ENCODE assay signal across 8 mouse cellular contexts in the genomic region with DNA sequence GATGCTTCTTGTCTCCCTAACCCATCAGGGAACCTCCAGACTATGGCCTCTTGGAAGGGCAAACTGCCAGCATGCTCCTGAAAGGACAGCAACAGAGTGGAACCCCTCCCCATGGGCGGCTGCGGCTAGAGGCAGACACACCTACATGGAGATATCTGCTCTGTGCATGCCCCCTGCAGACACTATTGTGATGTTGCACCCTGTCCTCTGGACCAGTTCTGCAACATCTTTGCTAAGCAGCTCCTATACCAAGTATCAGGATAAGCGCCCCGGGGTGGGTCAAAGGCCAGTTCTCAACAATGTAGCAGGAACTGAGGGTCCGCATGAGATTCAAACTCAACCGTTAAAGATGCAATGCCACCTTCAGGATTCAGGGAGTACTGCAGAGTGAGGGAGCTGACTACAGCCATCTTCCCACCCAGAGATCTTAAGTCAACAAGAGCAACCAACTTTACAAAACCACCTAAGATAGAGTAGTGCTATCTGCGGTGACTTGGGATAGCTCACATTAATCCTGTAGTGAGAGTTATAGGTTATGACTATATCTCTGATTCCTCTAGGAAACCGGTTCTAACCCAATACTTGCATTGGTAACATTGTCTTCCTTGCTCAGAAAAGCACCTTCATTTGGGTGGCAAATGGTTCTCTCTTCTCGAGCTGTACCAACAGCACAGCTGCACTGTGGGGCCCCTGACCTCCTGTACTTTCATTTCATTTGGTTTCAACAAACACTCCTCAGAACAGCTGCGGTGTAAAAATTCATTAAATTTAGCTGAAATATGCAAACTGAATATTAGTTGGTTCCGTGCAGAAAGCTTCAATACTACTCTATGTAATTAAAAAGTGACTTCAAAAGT. TPM values are rescaled to one million over a fixed set of nuclear protein-coding genes. Genes with fewer than 3 reads are reported as not detected.
DNase-seq lines count a peak whose midpoint lies in the region; ATAC-seq and TF ChIP-seq lines count a peak whose summit lies in the region.

No protein-coding gene starts in this region.

- peak overlapping the region; percentile 30 for H3K4me2 ChIP-seq in intestine, embryonic 14.5 days (ENCODE audit: low read length)
- peak overlapping the region; percentile 63 for H3K4me2 ChIP-seq in liver, embryonic 11.5 days

- peak; percentile 79 for ATAC-seq in intestine, embryonic 14.5 days (replicated peaks; ENCODE audit: low FRiP score, low TSS enrichment, low read depth)
- peak; percentile 79 for ATAC-seq in liver, embryonic 11.5 days (replicated peaks; ENCODE audit: low FRiP score)

- peak; percentile 28 for DNase-seq in right cerebral cortex, postnatal 14 days
- DNase-seq in right cerebral cortex, adult 18-20 months, result no peak
- peak; percentile 22 for DNase-seq in brain, embryonic 14.5 days (ENCODE audit: low read depth)
- peak; percentile 73 for DNase-seq in gastrocnemius, adult 2 months
- DNase-seq in intestine, embryonic 14.5 days (ENCODE audit: low spot score), result peak; percentile 76
- peak; percentile 60 for DNase-seq in liver, embryonic 11.5 days (ENCODE audit: low spot score)
- peak; percentile 71 for DNase-seq in ovary, postnatal 36 days (ENCODE audit: low spot score)
- peak; percentile 33 for DNase-seq in urinary bladder, adult 2 months (ENCODE audit: low spot score)

- H3K9me3 ChIP-seq in intestine, embryonic 14.5 days (ENCODE audit: control insufficient read depth, low read length), result no peaks in the 10 kb centered on the region
- H3K9me3 ChIP-seq in liver, embryonic 11.5 days (ENCODE audit: control insufficient read depth, low read length), result no peaks in the 10 kb centered on the region

- H3K9ac ChIP-seq in intestine, embryonic 14.5 days (ENCODE audit: low read length), result no peak overlapping the region
- no peak overlapping the region for H3K9ac ChIP-seq in liver, embryonic 11.5 days (ENCODE audit: low read depth, low read length)

- 58% methylated on average over 11 of the region's 11 CpGs for WGBS in intestine, embryonic 14.5 days
- WGBS in liver, embryonic 11.5 days, result 44% methylated on average over 11 of the region's 11 CpGs

- intact Hi-C loops in gastrocnemius, adult 2 months (cut with DNase I), result loop anchor here (1.0 to 5.0 kb wide), 2 partner anchors 54 to 239 kb away; a partner anchor contains a TSS

- no peaks in the 10 kb centered on the region for H3K27me3 ChIP-seq in intestine, embryonic 14.5 days (replicated peaks; ENCODE audit: control insufficient read depth, insufficient read depth, low read length)
- no peaks in the 10 kb centered on the region for H3K27me3 ChIP-seq in liver, embryonic 11.5 days (replicated peaks; ENCODE audit: control insufficient read depth, insufficient read depth, low read length)

- no peaks in the 10 kb centered on the region; the same call in 1 of the 2 replicates for H3K4me1 ChIP-seq in intestine, embryonic 14.5 days (replicated peaks; ENCODE audit: control insufficient read depth, insufficient read depth, low read length)
- H3K4me1 ChIP-seq in liver, embryonic 11.5 days (replicated peaks; ENCODE audit: control insufficient read depth, insufficient read depth, low read length), result peaks cover 5% of the 10 kb centered on the region; the same call in 1 of the 2 replicates

- peak overlapping the region; percentile 46 for H3K4me3 ChIP-seq in gastrocnemius, adult 2 months
- no peak overlapping the region for H3K4me3 ChIP-seq in intestine, embryonic 14.5 days (ENCODE audit: low read depth, low read length)
- peak overlapping the region; percentile 35 for H3K4me3 ChIP-seq in liver, embryonic 11.5 days (ENCODE audit: low read depth, low read length)

- no peak for TF ChIP-seq POLR2A in brain, embryonic 14.5 days (IDR thresholded peaks at IDR 0.05; ENCODE audit: borderline replicate concordance, extremely low read depth, insufficient read depth, insufficient read length, poor library complexity, severe bottlenecking)

- no peaks in the 10 kb centered on the region for H3K36me3 ChIP-seq in intestine, embryonic 14.5 days (ENCODE audit: control insufficient read depth, insufficient read depth, low read length)
- no peaks in the 10 kb centered on the region for H3K36me3 ChIP-seq in liver, embryonic 11.5 days (ENCODE audit: control insufficient read depth, insufficient read depth, low read length)

- peak overlapping the region; percentile 56; the same call in 1 of the 2 replicates for H3K27ac ChIP-seq in gastrocnemius, adult 2 months
- no peak overlapping the region for H3K27ac ChIP-seq in intestine, embryonic 14.5 days (ENCODE audit: low read depth)
- H3K27ac ChIP-seq in liver, embryonic 11.5 days (ENCODE audit: low read depth, low read length), result no peak overlapping the region

- TF ChIP-seq CTCF in brain, embryonic 14.5 days (IDR thresholded peaks at IDR 0.05; ENCODE audit: borderline replicate concordance, extremely low read depth, insufficient read depth, insufficient read length), result peak; percentile 33; the same call in 1 of the 2 replicates
- peak; percentile 81 for TF ChIP-seq CTCF in gastrocnemius, adult 2 months (IDR thresholded peaks at IDR 0.05)

RNA-seq across cellular contexts. Expression of a gene that starts 52.2 kb away (rescaled TPM):
- 35.7 and 59.6 TPM in 2 replicates for polyA plus RNA-seq in brain, embryonic 14.5 days (2012; rRNA removed)
- total RNA-seq in gastrocnemius, adult 2 months (2021), result 10 to 100 TPM; 22.1 to 35.0 TPM
- 261 and 275 TPM in 2 replicates for polyA plus RNA-seq in intestine, embryonic 14.5 days (2014; fragmentation: Nextera tagmentation; extraction: Ambion mirVana)
- polyA plus RNA-seq in liver, embryonic 11.5 days (2014; fragmentation: Nextera tagmentation; extraction: Ambion mirVana), result 158 and 171 TPM in 2 replicates
- polyA plus RNA-seq in urinary bladder, adult 2 months (2012; rRNA removed), result 108 and 144 TPM in 2 replicates

RNA-seq across cellular contexts. Expression of a gene that starts 54.1 kb away (rescaled TPM):
- polyA plus RNA-seq in brain, embryonic 14.5 days (2012; rRNA removed), result 9.1 and 9.2 TPM in 2 replicates
- 1 to 10 TPM; 4.9 to 5.4 TPM for total RNA-seq in gastrocnemius, adult 2 months (2021)
- polyA plus RNA-seq in intestine, embryonic 14.5 days (2014; fragmentation: Nextera tagmentation; extraction: Ambion mirVana), result 13.7 and 16.2 TPM in 2 replicates
- polyA plus RNA-seq in liver, embryonic 11.5 days (2014; fragmentation: Nextera tagmentation; extraction: Ambion mirVana), result 20.3 and 24.9 TPM in 2 replicates
- 7.3 and 7.5 TPM in 2 replicates for polyA plus RNA-seq in urinary bladder, adult 2 months (2012; rRNA removed)
